Mouse (Mus musculus): ENCODE results near the gene Wwox.
A peak's percentile ranks its signal among the peaks of the same experiment; 100 is the strongest.

Wwox gene

GRCm38 (mm10) chr8:114902584-114902983, 463.1 kb downstream of the Wwox start:
- no peak for DNase-seq (ENCODE audit: low spot score in 2 of 2)

GRCm38 (mm10) chr8:114908086-114908485, 468.6 kb downstream of the Wwox start:
- DNase-seq (ENCODE audit: low spot score in 2 of 2) = no peak

GRCm38 (mm10) chr8:114908589-114908988, 469.1 kb downstream of the Wwox start:
- DNase-seq (ENCODE audit: low spot score in 2 of 2) = no peak

- DNase-seq (ENCODE audit: low spot score in 2 of 2) = no peak
Measured at GRCm38 (mm10) chr8:114909146-114909545, 469.7 kb downstream of the Wwox start.

GRCm38 (mm10) chr8:114911031-114911580, 471.7 kb downstream of the Wwox start:
- DNase-seq (ENCODE audit: low spot score in 2 of 2) = no peak

GRCm38 (mm10) chr8:114923629-114924028, 484.2 kb downstream of the Wwox start:
- peak; percentile 25 to 55 for DNase-seq (ENCODE audit: low spot score in 2 of 2)

- DNase-seq (ENCODE audit: low spot score in 2 of 2) = no peak
Measured at GRCm38 (mm10) chr8:114927412-114927811, 488.0 kb downstream of the Wwox start.

- no peak for DNase-seq (ENCODE audit: low spot score in 2 of 2)
Measured at GRCm38 (mm10) chr8:114927917-114928316, 488.5 kb downstream of the Wwox start.

GRCm38 (mm10) chr8:114929597-114929996, 490.1 kb downstream of the Wwox start:
- no peak for DNase-seq (ENCODE audit: low spot score in 2 of 2)

- no peak for DNase-seq (ENCODE audit: low spot score in 2 of 2)
Measured at GRCm38 (mm10) chr8:114932071-114932630, 492.7 kb downstream of the Wwox start.

GRCm38 (mm10) chr8:114933248-114933647, 493.8 kb downstream of the Wwox start:
- no peak for DNase-seq (ENCODE audit: low spot score in 2 of 2)

GRCm38 (mm10) chr8:114936887-114937286, 497.4 kb downstream of the Wwox start:
- peak in 1 of 2 experiments; percentile 4 for DNase-seq (ENCODE audit: low spot score in 2 of 2)

- no peak for DNase-seq (ENCODE audit: low spot score in 2 of 2)
Measured at GRCm38 (mm10) chr8:114939338-114939737, 499.9 kb downstream of the Wwox start.

- DNase-seq (ENCODE audit: low spot score in 2 of 2) = no peak
Measured at GRCm38 (mm10) chr8:114941096-114941495, 501.6 kb downstream of the Wwox start.

- no peak for DNase-seq (ENCODE audit: low spot score in 2 of 2)
Measured at GRCm38 (mm10) chr8:114941644-114942043, 502.2 kb downstream of the Wwox start.

GRCm38 (mm10) chr8:114947921-114948320, 508.5 kb downstream of the Wwox start:
- DNase-seq (ENCODE audit: low spot score in 2 of 2) = no peak

- no peak for DNase-seq (ENCODE audit: low spot score in 2 of 2)
Measured at GRCm38 (mm10) chr8:114956377-114957168, 517.1 kb downstream of the Wwox start.

- no peak for DNase-seq (ENCODE audit: low spot score in 2 of 2)
Measured at GRCm38 (mm10) chr8:114958437-114959107, 519.1 kb downstream of the Wwox start.

- no peak for DNase-seq (ENCODE audit: low spot score in 2 of 2)
Measured at GRCm38 (mm10) chr8:114959406-114959805, 520.0 kb downstream of the Wwox start.

- DNase-seq (ENCODE audit: low spot score in 2 of 2) = no peak
Measured at GRCm38 (mm10) chr8:114962494-114962893, 523.0 kb downstream of the Wwox start.

GRCm38 (mm10) chr8:114963282-114963681, 523.8 kb downstream of the Wwox start:
- no peak for DNase-seq (ENCODE audit: low spot score in 2 of 2)

GRCm38 (mm10) chr8:114964206-114964605, 524.8 kb downstream of the Wwox start:
- no peak for DNase-seq (ENCODE audit: low spot score in 2 of 2)

GRCm38 (mm10) chr8:114968842-114969241, 529.4 kb downstream of the Wwox start:
- no peak for DNase-seq (ENCODE audit: low spot score in 2 of 2)

All from frontal cortex, postnatal 36 days (tissue).